Mouse (Mus musculus): ENCODE data around the gene Kcnq5. TPM values are rescaled to one million over a fixed set of nuclear protein-coding genes. Genes with fewer than 3 reads are reported as not detected.

Kcnq5 gene
- total and polyA plus RNA-seq, 2 experiments from 2014 or later = 1.4 to 1.7 TPM

GRCm38 (mm10) chr1:21804477-21804866 lies 157.3 kb downstream of the Kcnq5 start:
- Histone ChIP-seq H3K4me1 (ENCODE audit: control insufficient read depth, insufficient read depth) (peaks cover 5% of the 10 kb centered on the region; the same call in 1 of the 2 replicates), H3K27ac (ENCODE audit: low read depth) (no peak overlapping the region), H3K36me3 (replicated peaks; ENCODE audit: control insufficient read depth, insufficient read depth, low read length) (no peaks in the 10 kb centered on the region), H3K27me3 (ENCODE audit: control insufficient read depth, insufficient read depth, low read length) (no peaks in the 10 kb centered on the region), H3K9ac (replicated peaks; ENCODE audit: low read depth, low read length) (no peak overlapping the region), H3K9me3 (replicated peaks; ENCODE audit: control insufficient read depth, low read length) (no peaks in the 10 kb centered on the region), H3K4me3 (ENCODE audit: low read depth, low read length) (no peak overlapping the region), H3K4me2 (ENCODE audit: low read depth, low read length) (no peak overlapping the region)
- DNase-seq (ENCODE audit: low spot score) = no peak
- ATAC-seq (ENCODE audit: insufficient read depth, low read depth) = no peak
- no peak for TF ChIP-seq CTCF (IDR thresholded peaks at IDR 0.05; ENCODE audit: low read depth)
- no peak for TF ChIP-seq EP300 (IDR thresholded peaks at IDR 0.05; ENCODE audit: low read depth)
- WGBS = 77% methylated on average over 2 of the region's 2 CpGs

GRCm38 (mm10) chr1:21803751-21804476 lies 157.8 kb downstream of the Kcnq5 start:
- Histone ChIP-seq H3K9me3 (replicated peaks; ENCODE audit: control insufficient read depth, low read length) (no peaks in the 10 kb centered on the region), H3K4me2 (ENCODE audit: low read depth, low read length) (no peak overlapping the region), H3K36me3 (replicated peaks; ENCODE audit: control insufficient read depth, insufficient read depth, low read length) (no peaks in the 10 kb centered on the region), H3K27me3 (ENCODE audit: control insufficient read depth, insufficient read depth, low read length) (no peaks in the 10 kb centered on the region), H3K27ac (ENCODE audit: low read depth) (no peak overlapping the region), H3K4me1 (ENCODE audit: control insufficient read depth, insufficient read depth) (peaks cover 1% of the 10 kb centered on the region; the same call in 1 of the 2 replicates), H3K4me3 (ENCODE audit: low read depth, low read length) (no peak overlapping the region), H3K9ac (replicated peaks; ENCODE audit: low read depth, low read length) (no peak overlapping the region)
- WGBS = 61% methylated on average over 5 of the region's 5 CpGs
- no peak for TF ChIP-seq EP300 (IDR thresholded peaks at IDR 0.05; ENCODE audit: low read depth)
- no peak for ATAC-seq (ENCODE audit: insufficient read depth, low read depth)
- DNase-seq (ENCODE audit: low spot score) = no peak

GRCm38 (mm10) chr1:21780746-21781145 lies 181.0 kb downstream of the Kcnq5 start:
- Histone ChIP-seq H3K4me1 (ENCODE audit: control insufficient read depth, insufficient read depth) (0 out of 2 replicates have a peak, but pooled peaks cover 5% of the 10 kb centered on the region), H3K27ac (ENCODE audit: low read depth) (no peak overlapping the region), H3K9me3 (replicated peaks; ENCODE audit: control insufficient read depth, low read length) (no peaks in the 10 kb centered on the region), H3K36me3 (replicated peaks; ENCODE audit: control insufficient read depth, insufficient read depth, low read length) (no peaks in the 10 kb centered on the region), H3K27me3 (ENCODE audit: control insufficient read depth, insufficient read depth, low read length) (no peaks in the 10 kb centered on the region), H3K9ac (replicated peaks; ENCODE audit: low read depth, low read length) (no peak overlapping the region), H3K4me3 (ENCODE audit: low read depth, low read length) (no peak overlapping the region), H3K4me2 (ENCODE audit: low read depth, low read length) (no peak overlapping the region)
- no peak for TF ChIP-seq EP300 (IDR thresholded peaks at IDR 0.05; ENCODE audit: low read depth)
- TF ChIP-seq CTCF (IDR thresholded peaks at IDR 0.05; ENCODE audit: low read depth) = no peak
- 63% methylated on average over 5 of the region's 5 CpGs for WGBS
- ATAC-seq (ENCODE audit: insufficient read depth, low read depth) = no peak
- DNase-seq (ENCODE audit: low spot score) = no peak

- no peak for TF ChIP-seq EP300 (IDR thresholded peaks at IDR 0.05; ENCODE audit: low read depth)
- TF ChIP-seq CTCF (IDR thresholded peaks at IDR 0.05; ENCODE audit: low read depth) = no peak
- Histone ChIP-seq H3K9me3 (replicated peaks; ENCODE audit: control insufficient read depth, low read length) (no peaks in the 10 kb centered on the region), H3K27me3 (ENCODE audit: control insufficient read depth, insufficient read depth, low read length) (no peaks in the 10 kb centered on the region), H3K27ac (ENCODE audit: low read depth) (no peak overlapping the region), H3K9ac (replicated peaks; ENCODE audit: low read depth, low read length) (no peak overlapping the region), H3K4me2 (ENCODE audit: low read depth, low read length) (no peak overlapping the region), H3K4me1 (ENCODE audit: control insufficient read depth, insufficient read depth) (0 out of 2 replicates have a peak, but pooled peaks cover 5% of the 10 kb centered on the region), H3K4me3 (ENCODE audit: low read depth, low read length) (no peak overlapping the region), H3K36me3 (replicated peaks; ENCODE audit: control insufficient read depth, insufficient read depth, low read length) (no peaks in the 10 kb centered on the region)
- ATAC-seq (ENCODE audit: insufficient read depth, low read depth) (no peak), DNase-seq (ENCODE audit: low spot score) (no peak)
- 95% methylated on average over 5 of the region's 5 CpGs for WGBS
Measured at GRCm38 (mm10) chr1:21777560-21777959, 184.2 kb downstream of the Kcnq5 start.

- Histone ChIP-seq H3K9me3 (replicated peaks; ENCODE audit: control insufficient read depth, low read length) (no peaks in the 10 kb centered on the region), H3K4me1 (ENCODE audit: control insufficient read depth, insufficient read depth) (no peaks in the 10 kb centered on the region), H3K27me3 (ENCODE audit: control insufficient read depth, insufficient read depth, low read length) (no peaks in the 10 kb centered on the region), H3K9ac (replicated peaks; ENCODE audit: low read depth, low read length) (no peak overlapping the region), H3K27ac (ENCODE audit: low read depth) (no peak overlapping the region), H3K36me3 (replicated peaks; ENCODE audit: control insufficient read depth, insufficient read depth, low read length) (no peaks in the 10 kb centered on the region), H3K4me2 (ENCODE audit: low read depth, low read length) (no peak overlapping the region), H3K4me3 (ENCODE audit: low read depth, low read length) (no peak overlapping the region)
- TF ChIP-seq EP300 (IDR thresholded peaks at IDR 0.05; ENCODE audit: low read depth) (no peak), CTCF (IDR thresholded peaks at IDR 0.05; ENCODE audit: low read depth) (no peak)
- DNase-seq (ENCODE audit: low spot score) = no peak
- no peak for ATAC-seq (ENCODE audit: insufficient read depth, low read depth)
- WGBS = 52% methylated on average over 5 of the region's 5 CpGs
Measured at GRCm38 (mm10) chr1:21773931-21774330, 187.8 kb downstream of the Kcnq5 start.

GRCm38 (mm10) chr1:21770494-21770893 lies 191.2 kb downstream of the Kcnq5 start:
- Histone ChIP-seq H3K4me1 (ENCODE audit: control insufficient read depth, insufficient read depth) (no peaks in the 10 kb centered on the region), H3K27ac (ENCODE audit: low read depth) (no peak overlapping the region), H3K4me2 (ENCODE audit: low read depth, low read length) (no peak overlapping the region), H3K27me3 (ENCODE audit: control insufficient read depth, insufficient read depth, low read length) (no peaks in the 10 kb centered on the region), H3K9ac (replicated peaks; ENCODE audit: low read depth, low read length) (no peak overlapping the region), H3K9me3 (replicated peaks; ENCODE audit: control insufficient read depth, low read length) (no peaks in the 10 kb centered on the region), H3K36me3 (replicated peaks; ENCODE audit: control insufficient read depth, insufficient read depth, low read length) (no peaks in the 10 kb centered on the region), H3K4me3 (ENCODE audit: low read depth, low read length) (no peak overlapping the region)
- no peak for DNase-seq (ENCODE audit: low spot score)
- no peak for TF ChIP-seq CTCF (IDR thresholded peaks at IDR 0.05; ENCODE audit: low read depth)
- TF ChIP-seq EP300 (IDR thresholded peaks at IDR 0.05; ENCODE audit: low read depth) = no peak
- no peak for ATAC-seq (ENCODE audit: insufficient read depth, low read depth)
- WGBS = 25% methylated on average over 1 of the region's 1 CpGs
